Mouse (Mus musculus): ENCODE data around the gene Kdelr2. TPM values are rescaled to one million over a fixed set of nuclear protein-coding genes. Genes with fewer than 3 reads are reported as not detected.

The Kdelr2 gene
- total RNA-seq, 2 experiments from 2014 or later: 32.2 to 32.5 TPM

- DNase-seq (ENCODE audit: low spot score): peak; percentile 53
Measured at GRCm38 (mm10) chr5:143470421-143471164, 67.0 kb downstream of the Kdelr2 start.

- no peak for DNase-seq (ENCODE audit: low spot score)
Measured at GRCm38 (mm10) chr5:143471165-143471546, 67.5 kb downstream of the Kdelr2 start.

Other genes with a start within 250 kb of the Kdelr2 start
- gene Rbak, start 223.1 kb upstream of the Kdelr2 start, total RNA-seq (2021): 1 to 10 TPM; 2.4 to 2.9 TPM
- not detected for gene Spdye4b, start 222.8 kb upstream of the Kdelr2 start, total RNA-seq (2021)
- not detected for gene Spdye4a, start 176.9 kb upstream of the Kdelr2 start, total RNA-seq (2021)
- gene Zfp12, start 168.7 kb upstream of the Kdelr2 start, total RNA-seq (2021): 1 to 10 TPM; 6.7 to 7.7 TPM
- gene Zfp316, start 133.8 kb upstream of the Kdelr2 start, total RNA-seq (2021): 1 to 10 TPM; 3.0 to 4.6 TPM
- gene Zfp853, start 110.2 kb upstream of the Kdelr2 start, total RNA-seq (2021): not detected
- gene E130309D02Rik, start 88.5 kb upstream of the Kdelr2 start, total RNA-seq (2021): 10 to 100 TPM; 10.5 to 12.6 TPM
- 10 to 100 TPM; 34.7 to 38.1 TPM for gene Zdhhc4, start 74.6 kb upstream of the Kdelr2 start, total RNA-seq (2021)
- not detected for gene Grid2ip, start 46.5 kb upstream of the Kdelr2 start, total RNA-seq (2021)
- gene Daglb, start 60.7 kb downstream of the Kdelr2 start, total RNA-seq (2021): 1 to 10 TPM; 9.3 to 9.5 TPM
- 100 to 1,000 TPM; 225 to 239 TPM for gene Rac1, start 124.2 kb downstream of the Kdelr2 start, total RNA-seq (2021)
- gene Cyth3, start 218.6 kb downstream of the Kdelr2 start, total RNA-seq (2021): 10 to 100 TPM; 10.1 to 12.1 TPM